Mouse (Mus musculus) left cerebral cortex, adult 18-20 months (tissue): ENCODE results near the gene Aig1. TPM values are rescaled to one million over a fixed set of nuclear protein-coding genes. Genes with fewer than 3 reads are reported as not detected.

ENCODE experiments used
- DNase-seq, 2 experiments: peaks; one replicate each; pipeline ENCODE4 v3.0.0; 2021 to 2022; ENCODE audit warnings: low spot score in 2 of 2, mixed read lengths in 1 of 2
- total RNA-seq, 2 experiments: library from RNA; stranded (reverse); gene quantifications; 2 replicates each; pipeline ENCODE4 v1.2.3; 2021

Gene Aig1
- total RNA-seq, 2 experiments from 2014 or later: 56.5 to 70.5 TPM

DNA sequence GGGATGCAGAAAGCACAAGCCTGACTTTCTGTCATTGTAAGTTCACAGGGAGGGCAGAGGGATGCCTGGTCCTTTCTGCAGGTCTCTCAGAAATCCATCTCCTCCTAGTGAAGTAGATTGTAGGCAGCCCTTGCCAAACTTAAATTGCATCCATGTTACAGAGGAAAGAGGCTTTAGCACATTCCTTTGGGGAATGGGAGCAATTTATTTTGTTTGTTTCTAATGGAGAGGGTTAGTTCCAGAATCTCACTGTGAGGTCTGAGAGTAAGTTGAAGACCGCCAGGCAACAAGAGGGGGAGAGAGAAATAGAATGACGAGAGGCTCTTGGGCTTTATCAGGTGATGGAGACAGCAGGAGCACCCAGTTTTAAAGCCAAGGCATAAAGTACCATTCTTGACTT lies 155.7 kb downstream of the Aig1 start:
- no peak for DNase-seq

DNA sequence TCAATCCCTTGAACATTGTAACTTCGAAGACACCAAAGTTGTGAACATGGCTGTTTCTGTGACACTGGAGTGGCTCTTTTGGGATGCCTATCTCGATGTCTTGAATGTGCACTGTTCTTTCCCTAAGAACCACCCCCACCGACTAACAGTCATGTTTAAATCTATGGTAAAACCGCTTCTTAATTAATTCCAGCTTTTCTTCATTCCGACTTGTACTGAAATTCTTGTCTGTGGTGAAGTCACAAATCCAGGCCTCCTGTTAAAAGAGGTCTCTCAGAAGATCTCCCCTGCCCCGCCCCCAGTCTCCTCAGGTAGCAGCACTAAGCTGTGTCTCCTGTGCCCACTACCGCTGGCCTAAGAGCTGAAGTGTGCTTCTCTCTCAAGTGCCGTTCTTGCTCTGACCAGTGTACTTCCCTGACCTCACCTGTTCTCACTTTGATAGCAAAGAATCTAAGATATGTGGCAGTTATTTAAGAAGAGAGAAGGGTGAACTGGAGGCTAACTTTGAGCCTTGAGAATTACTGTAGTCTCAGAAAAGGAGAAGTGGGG lies 157.4 kb downstream of the Aig1 start:
- DNase-seq: no peak

DNA sequence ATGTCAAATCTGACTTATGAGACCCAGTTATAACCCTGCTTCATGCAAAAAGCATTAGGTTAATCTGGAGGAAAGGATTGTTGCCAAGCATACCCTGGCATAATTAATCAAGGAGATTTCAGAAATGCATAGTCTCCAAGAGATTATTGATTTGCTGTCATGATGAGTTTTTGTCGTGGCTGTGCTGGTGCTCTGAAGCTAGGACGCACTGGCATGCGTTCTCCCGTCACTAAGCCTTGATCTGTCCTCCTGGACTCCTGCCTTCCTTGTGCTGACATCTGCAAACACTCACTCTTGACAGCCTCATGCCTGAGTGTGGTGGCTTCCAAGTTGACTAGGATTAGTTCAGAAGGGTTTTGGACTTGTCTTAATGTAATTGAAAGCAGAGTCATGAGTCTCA lies 163.0 kb downstream of the Aig1 start:
- no peak for DNase-seq

DNA sequence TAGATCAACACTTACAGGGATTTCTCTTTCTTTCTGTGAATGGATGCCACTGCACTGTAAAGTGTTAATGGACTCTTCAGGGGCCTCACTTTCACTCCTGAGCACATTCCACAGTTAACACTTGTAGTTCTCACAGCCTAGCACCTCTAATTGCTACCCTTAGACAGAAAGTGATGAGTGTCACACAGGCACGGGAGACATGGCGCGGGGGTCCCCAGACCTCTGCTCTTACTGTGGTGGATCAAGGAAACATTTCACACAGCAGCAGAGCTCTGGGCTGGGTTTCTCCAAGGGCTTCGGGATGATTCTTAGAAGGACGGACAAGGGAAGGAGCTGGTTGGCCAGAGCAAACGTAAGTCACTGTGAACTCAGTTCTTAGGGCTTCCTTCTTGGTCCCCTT lies 166.1 kb downstream of the Aig1 start:
- DNase-seq: no peak

GRCm38 (mm10) chr10:13702043-13702442 lies 166.7 kb downstream of the Aig1 start:
- DNase-seq: no peak

DNA sequence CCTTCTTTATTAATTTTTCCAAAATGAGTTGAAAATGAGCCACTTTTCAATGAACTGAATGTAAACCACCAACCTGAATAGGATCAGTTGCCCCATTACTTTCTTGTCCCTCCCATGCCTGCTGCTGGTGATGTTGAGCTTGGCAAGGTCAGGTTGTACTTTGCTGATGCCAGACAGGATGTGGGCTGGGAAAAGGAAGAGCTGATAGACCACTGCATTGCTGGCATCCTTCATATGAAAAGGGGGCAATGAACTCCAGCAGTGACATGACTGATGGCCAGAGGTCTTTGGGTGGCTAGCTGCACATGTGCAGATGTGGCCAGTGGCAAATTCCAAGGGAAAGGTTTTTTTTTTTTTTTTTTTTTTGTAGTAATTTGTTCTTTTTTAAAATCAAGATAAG lies 172.5 kb downstream of the Aig1 start:
- no peak for DNase-seq

- no peak for DNase-seq
Observed at GRCm38 (mm10) chr10:13693276-13693675, 175.5 kb downstream of the Aig1 start.

GRCm38 (mm10) chr10:13690773-13691172 lies 178.0 kb downstream of the Aig1 start:
- no peak for DNase-seq

- no peak for DNase-seq
Observed at GRCm38 (mm10) chr10:13689841-13690590, 178.8 kb downstream of the Aig1 start.

GRCm38 (mm10) chr10:13688386-13689120 lies 180.2 kb downstream of the Aig1 start:
- no peak for DNase-seq

DNA sequence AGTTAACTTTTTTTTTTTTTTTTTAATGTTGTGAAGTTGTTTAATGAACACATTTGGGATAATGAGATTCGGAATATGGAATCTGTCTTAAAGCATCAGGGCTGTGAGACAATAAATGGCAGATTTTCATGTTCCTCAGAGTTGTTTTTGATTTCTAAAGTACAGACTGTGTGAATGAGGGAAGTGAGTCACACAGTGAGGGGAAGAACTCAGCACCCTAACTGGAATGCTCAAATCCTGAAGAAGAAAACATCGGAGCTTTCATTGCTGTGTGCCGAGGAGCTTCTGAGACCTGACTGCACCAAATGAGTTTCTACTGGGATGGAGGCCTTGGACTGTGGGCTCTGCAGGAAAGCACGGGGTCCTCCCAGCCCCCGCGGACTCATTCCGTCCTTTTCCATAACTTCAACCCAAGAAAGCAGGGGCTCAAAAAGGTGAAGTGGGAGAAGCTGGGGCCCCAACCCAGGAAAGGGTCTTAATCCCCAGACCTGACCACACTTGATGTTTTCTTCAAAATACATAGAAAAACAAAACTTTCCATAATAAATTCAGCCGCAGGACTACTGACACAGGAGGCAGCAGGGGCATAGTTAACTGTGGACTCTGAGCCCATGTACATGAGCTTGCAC lies 181.5 kb downstream of the Aig1 start:
- no peak for DNase-seq

DNA sequence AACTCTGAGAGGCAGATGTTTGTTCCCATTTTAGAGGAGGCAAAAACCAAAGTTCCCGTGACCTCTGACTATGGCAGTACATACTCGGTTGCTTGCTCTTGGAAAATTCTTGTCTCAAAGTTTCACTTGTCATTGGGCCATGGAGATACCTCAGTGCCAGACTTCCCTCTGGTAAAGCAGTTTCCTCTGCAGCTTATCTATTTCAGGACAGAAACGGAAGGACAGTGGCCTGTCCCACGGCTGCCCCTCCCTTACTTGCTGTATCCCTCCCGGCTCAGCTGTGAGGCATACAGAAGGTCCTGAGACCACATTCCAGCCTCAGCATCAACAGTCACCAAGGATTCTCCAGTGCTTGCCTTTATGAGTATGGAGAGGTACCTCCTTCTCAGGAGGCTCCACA lies 182.7 kb downstream of the Aig1 start:
- DNase-seq: no peak

GRCm38 (mm10) chr10:13685366-13685765 lies 183.4 kb downstream of the Aig1 start:
- no peak for DNase-seq

DNA sequence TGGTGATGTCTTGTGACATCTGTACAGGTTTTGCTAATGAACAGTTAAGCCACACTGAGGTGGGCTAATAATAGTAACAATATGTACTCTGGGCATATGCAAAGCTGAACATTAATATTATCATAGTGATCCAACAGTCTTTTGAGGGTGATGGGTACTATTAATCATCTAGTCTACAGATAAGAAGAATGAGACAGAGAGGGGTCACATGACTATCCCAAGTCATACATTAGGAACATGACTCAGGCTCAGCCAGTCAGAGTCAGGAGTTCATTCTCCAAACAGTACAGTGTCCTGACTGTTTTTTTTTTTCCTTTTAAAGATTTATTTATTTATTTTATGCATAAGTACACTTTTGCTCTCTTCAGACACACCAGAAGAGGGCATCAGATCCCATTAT lies 184.3 kb downstream of the Aig1 start:
- no peak for DNase-seq

- DNase-seq: no peak
Observed at GRCm38 (mm10) chr10:13682565-13682964, 186.2 kb downstream of the Aig1 start.

DNA sequence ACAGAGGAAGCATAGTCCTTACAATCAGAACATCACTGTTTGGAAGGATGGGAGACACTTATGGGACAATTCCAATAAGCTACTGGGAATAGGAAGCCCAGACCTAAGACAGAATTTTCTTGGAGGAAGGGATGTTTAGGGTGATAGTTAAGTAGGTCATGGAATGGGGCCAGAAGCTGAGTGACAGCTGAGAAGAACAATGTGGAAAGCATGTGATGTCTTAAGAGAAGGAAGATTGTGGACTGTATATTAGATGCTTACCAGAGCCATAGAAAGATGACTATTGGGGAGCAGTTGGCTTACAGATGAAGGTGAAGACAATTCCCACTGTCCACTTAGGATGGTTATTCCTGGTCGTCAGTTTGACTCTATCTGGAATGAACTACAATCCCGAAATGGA lies 191.3 kb downstream of the Aig1 start:
- DNase-seq: no peak

DNA sequence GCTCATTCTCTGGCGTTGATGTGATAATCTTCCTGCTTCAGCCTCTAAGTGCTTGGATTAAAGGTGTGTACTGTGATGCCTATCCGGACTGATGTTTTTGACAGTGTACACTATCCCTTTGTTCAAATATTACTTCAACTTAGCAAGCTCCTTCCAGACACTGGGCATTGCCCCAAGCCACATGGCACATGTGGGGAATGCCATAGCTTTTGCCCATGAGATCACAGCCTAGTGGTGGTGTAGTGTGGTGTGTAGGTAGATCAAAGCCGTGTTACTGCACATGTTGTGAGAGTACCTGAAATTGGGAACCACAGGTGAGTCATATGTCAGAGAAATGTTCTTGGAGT lies 193.8 kb downstream of the Aig1 start:
- no peak for DNase-seq

GRCm38 (mm10) chr10:13674304-13675032 lies 194.3 kb downstream of the Aig1 start:
- no peak for DNase-seq

DNA sequence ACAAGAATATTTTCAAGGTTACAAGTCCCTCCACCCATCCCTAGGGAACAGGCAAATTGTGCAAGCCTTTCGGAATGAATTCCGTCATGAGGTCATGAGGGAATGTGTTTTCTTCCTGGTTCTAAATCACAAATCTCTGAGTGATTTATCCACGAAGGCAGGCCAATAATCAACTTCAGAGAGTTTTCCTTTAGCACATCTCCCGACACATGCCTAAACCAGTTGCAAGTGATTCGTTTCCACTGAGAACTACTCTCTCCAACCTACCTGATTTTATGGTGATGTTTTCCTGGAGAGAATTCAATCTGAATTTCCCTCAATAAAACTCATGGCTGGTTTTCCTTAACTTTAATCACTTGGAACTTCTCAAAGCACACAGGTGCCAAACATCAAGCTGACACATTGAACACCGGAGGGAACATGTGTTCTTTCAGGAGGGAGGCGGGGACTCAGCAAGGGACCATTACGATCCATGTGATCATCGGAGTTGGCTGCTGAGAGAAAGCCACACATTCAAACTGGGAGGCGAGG lies 201.5 kb downstream of the Aig1 start:
- DNase-seq: no peak

DNA sequence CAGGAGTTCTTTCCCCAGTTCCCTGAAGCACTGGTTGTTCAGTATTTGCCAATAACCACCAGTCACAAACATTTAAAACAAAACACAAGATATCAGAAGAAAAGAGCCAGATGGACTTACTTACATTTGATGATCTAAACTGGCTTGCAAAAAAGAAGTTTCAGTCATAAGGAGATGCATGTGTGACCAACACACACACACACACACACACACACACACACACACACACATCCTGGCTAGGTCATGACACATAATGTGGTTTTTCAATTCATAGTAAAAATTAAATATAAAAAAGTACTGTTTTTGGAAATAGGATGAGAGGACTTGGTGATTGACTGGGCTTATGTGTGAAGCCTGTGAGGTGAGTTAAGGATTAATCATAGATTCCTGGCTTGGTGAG lies 205.3 kb downstream of the Aig1 start:
- no peak for DNase-seq

DNA sequence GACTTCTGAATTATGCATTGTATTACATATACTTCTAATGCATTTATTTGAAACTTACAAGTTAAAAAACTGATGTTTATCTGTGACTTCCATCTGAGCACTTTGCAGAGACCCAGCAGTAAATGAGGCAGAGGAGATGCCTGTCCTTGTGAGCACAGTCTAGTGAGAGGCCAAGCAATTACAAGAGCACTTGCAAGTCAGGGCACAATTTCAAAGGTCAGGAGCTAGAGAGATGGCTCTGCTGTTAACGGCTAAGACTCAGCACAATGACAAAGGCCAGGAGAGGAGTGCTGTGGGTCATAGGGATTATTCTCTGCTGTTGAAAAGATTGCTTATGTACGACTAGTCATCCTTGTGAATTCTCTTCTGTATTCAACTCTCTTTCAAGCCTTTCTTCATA lies 209.0 kb downstream of the Aig1 start:
- no peak for DNase-seq
